Mouse (Mus musculus): ENCODE measurements around the gene Ube2c. TPM values are rescaled to one million over a fixed set of nuclear protein-coding genes. Genes with fewer than 3 reads are reported as not detected.

Ube2c gene
- polyA plus RNA-seq, 1 experiment from 2014 or later, result 208 TPM

Other genes with a start within 250 kb of the Ube2c start
- gene Wfdc2, start 207.5 kb upstream of the Ube2c start, polyA plus RNA-seq (2015; fragmentation: Nextera tagmentation; extraction: Ambion mirVana), result 5.7 and 6.8 TPM in 2 replicates
- gene Spint3, start 196.4 kb upstream of the Ube2c start, polyA plus RNA-seq (2015; fragmentation: Nextera tagmentation; extraction: Ambion mirVana), result not detected in 2 replicates
- not detected in 2 replicates for gene Wfdc6a, start 184.5 kb upstream of the Ube2c start, polyA plus RNA-seq (2015; fragmentation: Nextera tagmentation; extraction: Ambion mirVana)
- not detected in 2 replicates for gene Eppin, start 176.3 kb upstream of the Ube2c start, polyA plus RNA-seq (2015; fragmentation: Nextera tagmentation; extraction: Ambion mirVana)
- gene Wfdc6b, start 156.4 kb upstream of the Ube2c start, polyA plus RNA-seq (2015; fragmentation: Nextera tagmentation; extraction: Ambion mirVana), result not detected in 2 replicates
- not detected in 2 replicates for gene Wfdc8, start 156.3 kb upstream of the Ube2c start, polyA plus RNA-seq (2015; fragmentation: Nextera tagmentation; extraction: Ambion mirVana)
- gene Wfdc16, start 131.1 kb upstream of the Ube2c start, polyA plus RNA-seq (2015; fragmentation: Nextera tagmentation; extraction: Ambion mirVana), result not detected in 2 replicates
- not detected in 2 replicates for gene Wfdc10, start 113.9 kb upstream of the Ube2c start, polyA plus RNA-seq (2015; fragmentation: Nextera tagmentation; extraction: Ambion mirVana)
- not detected in 2 replicates for gene Wfdc9, start 113.3 kb upstream of the Ube2c start, polyA plus RNA-seq (2015; fragmentation: Nextera tagmentation; extraction: Ambion mirVana)
- not detected in 2 replicates for gene Wfdc11, start 95.8 kb upstream of the Ube2c start, polyA plus RNA-seq (2015; fragmentation: Nextera tagmentation; extraction: Ambion mirVana)
- not detected in 2 replicates for gene Wfdc13, start 84.8 kb upstream of the Ube2c start, polyA plus RNA-seq (2015; fragmentation: Nextera tagmentation; extraction: Ambion mirVana)
- gene Spint4, start 71.4 kb upstream of the Ube2c start, polyA plus RNA-seq (2015; fragmentation: Nextera tagmentation; extraction: Ambion mirVana), result not detected in 2 replicates
- not detected in 2 replicates for gene Spint5, start 54.6 kb upstream of the Ube2c start, polyA plus RNA-seq (2015; fragmentation: Nextera tagmentation; extraction: Ambion mirVana)
- 1.2 and 1.3 TPM in 2 replicates for gene Wfdc3, start 24.0 kb upstream of the Ube2c start, polyA plus RNA-seq (2015; fragmentation: Nextera tagmentation; extraction: Ambion mirVana)
- 65.4 and 72.6 TPM in 2 replicates for gene Dnttip1, start 23.9 kb upstream of the Ube2c start, polyA plus RNA-seq (2015; fragmentation: Nextera tagmentation; extraction: Ambion mirVana)
- gene Tnnc2, start 10.1 kb downstream of the Ube2c start, polyA plus RNA-seq (2015; fragmentation: Nextera tagmentation; extraction: Ambion mirVana), result not detected in 2 replicates
- gene Snx21, start 15.9 kb downstream of the Ube2c start, polyA plus RNA-seq (2015; fragmentation: Nextera tagmentation; extraction: Ambion mirVana), result 17.2 and 19.1 TPM in 2 replicates
- gene Acot8, start 35.0 kb downstream of the Ube2c start, polyA plus RNA-seq (2015; fragmentation: Nextera tagmentation; extraction: Ambion mirVana), result 19.9 and 20.4 TPM in 2 replicates
- gene Zswim3, start 35.2 kb downstream of the Ube2c start, polyA plus RNA-seq (2015; fragmentation: Nextera tagmentation; extraction: Ambion mirVana), result 15.2 and 15.5 TPM in 2 replicates
- gene Zswim1, start 52.8 kb downstream of the Ube2c start, polyA plus RNA-seq (2015; fragmentation: Nextera tagmentation; extraction: Ambion mirVana), result 25.4 and 25.8 TPM in 2 replicates
- gene Spata25, start 58.6 kb downstream of the Ube2c start, polyA plus RNA-seq (2015; fragmentation: Nextera tagmentation; extraction: Ambion mirVana), result not detected in 2 replicates
- 92.0 and 94.2 TPM in 2 replicates for gene Ctsa, start 63.0 kb downstream of the Ube2c start, polyA plus RNA-seq (2015; fragmentation: Nextera tagmentation; extraction: Ambion mirVana)
- 4.7 TPM in 2 replicates for gene Neurl2, start 63.6 kb downstream of the Ube2c start, polyA plus RNA-seq (2015; fragmentation: Nextera tagmentation; extraction: Ambion mirVana)
- 69.1 and 96.1 TPM in 2 replicates for gene Pltp, start 87.8 kb downstream of the Ube2c start, polyA plus RNA-seq (2015; fragmentation: Nextera tagmentation; extraction: Ambion mirVana)
- 98.1 and 108 TPM in 2 replicates for gene Pcif1, start 109.4 kb downstream of the Ube2c start, polyA plus RNA-seq (2015; fragmentation: Nextera tagmentation; extraction: Ambion mirVana)
- 13.5 and 15.1 TPM in 2 replicates for gene Zfp335, start 141.9 kb downstream of the Ube2c start, polyA plus RNA-seq (2015; fragmentation: Nextera tagmentation; extraction: Ambion mirVana)
- gene Mmp9, start 170.9 kb downstream of the Ube2c start, polyA plus RNA-seq (2015; fragmentation: Nextera tagmentation; extraction: Ambion mirVana), result 17.2 and 19.5 TPM in 2 replicates
- 19.7 and 20.2 TPM in 2 replicates for gene Slc12a5, start 190.9 kb downstream of the Ube2c start, polyA plus RNA-seq (2015; fragmentation: Nextera tagmentation; extraction: Ambion mirVana)

Measured in midbrain, embryonic 13.5 days (tissue).